Mouse (Mus musculus) adrenal gland, postnatal 10 days (tissue): ENCODE data around the gene Phf23. TPM values are rescaled to one million over a fixed set of nuclear protein-coding genes. Genes with fewer than 3 reads are reported as not detected.

Source experiments
- DNase-seq: peaks from one replicate; pipeline ENCODE4 v3.0.0; 2021; ENCODE audit warnings: mixed read lengths
- total RNA-seq, 2 experiments: library from RNA; stranded (reverse); gene quantifications; 2 replicates each; pipeline ENCODE4 v1.2.3; 2021

The Phf23 gene
- total RNA-seq, 2 experiments from 2014 or later: 43.5 to 50.5 TPM

- DNase-seq: no peak
These were observed 24.8 kb upstream of the Phf23 start for GRCm38 (mm10) chr11:69970775-69971174.

- no peak for DNase-seq
These were observed 20.7 kb upstream of the Phf23 start for GRCm38 (mm10) chr11:69974907-69975306.

- no peak for DNase-seq
These were observed 19.3 kb upstream of the Phf23 start for GRCm38 (mm10) chr11:69976271-69976670.

GRCm38 (mm10) chr11:69979827-69980195, 15.8 kb upstream of the Phf23 start:
- DNase-seq: no peak

GRCm38 (mm10) chr11:69980196-69981140, 15.1 kb upstream of the Phf23 start:
- DNase-seq: peak; percentile 99

GRCm38 (mm10) chr11:69981141-69981762, 14.3 kb upstream of the Phf23 start, which contains the start of gene Ctdnep1:
TSS of gene Ctdnep1 (plus strand) at chr11:69981156.
- peak; percentile 51 for DNase-seq

- no peak for DNase-seq
These were observed 13.4 kb upstream of the Phf23 start, which contains the start of gene Elp5 for GRCm38 (mm10) chr11:69982225-69982624. TSS of gene Elp5 (minus strand) at chr11:69982517.

GRCm38 (mm10) chr11:69982877-69983276, 12.7 kb upstream of the Phf23 start:
- no peak for DNase-seq

GRCm38 (mm10) chr11:69983377-69983776, 12.2 kb upstream of the Phf23 start:
- DNase-seq: no peak

GRCm38 (mm10) chr11:69984431-69984830, 11.1 kb upstream of the Phf23 start:
- DNase-seq: no peak

- no peak for DNase-seq
These were observed 5.6 kb upstream of the Phf23 start for GRCm38 (mm10) chr11:69989949-69990348.

- peak; percentile 97 for DNase-seq
These were observed 4.5 kb upstream of the Phf23 start, which contains the start of gene Gabarap for GRCm38 (mm10) chr11:69990850-69991691. TSS of gene Gabarap (plus strand) at chr11:69991143.

GRCm38 (mm10) chr11:69991711-69992110, 3.9 kb upstream of the Phf23 start:
- no peak for DNase-seq

GRCm38 (mm10) chr11:69992396-69992795, 3.2 kb upstream of the Phf23 start:
- DNase-seq: no peak

GRCm38 (mm10) chr11:69992932-69993331, 2.6 kb upstream of the Phf23 start:
- DNase-seq: no peak

GRCm38 (mm10) chr11:69994401-69995090, 1.0 kb upstream of the Phf23 start:
- no peak for DNase-seq

- DNase-seq: peak; percentile 79
These were observed 834 bp downstream of the Phf23 start for GRCm38 (mm10) chr11:69996161-69997061.

- peak; percentile 95 for DNase-seq
These were observed 1.5 kb downstream of the Phf23 start for GRCm38 (mm10) chr11:69997070-69997509.

- DNase-seq: no peak
These were observed 3.3 kb downstream of the Phf23 start for GRCm38 (mm10) chr11:69998567-69999491.
